Mouse (Mus musculus) large intestine, adult 2 months (tissue): ENCODE data around the gene Capns1. TPM values are rescaled to one million over a fixed set of nuclear protein-coding genes. Genes with fewer than 3 reads are reported as not detected.
A peak's percentile ranks its signal among the peaks of the same experiment; 100 is the strongest.
"Not testable (repeated sequence)": the region's sequence is repeated elsewhere in the genome, so short reads cannot be mapped to it uniquely, and the experiment has no call there.

Experiments used
- DNase-seq: peaks from one replicate; pipeline ENCODE4 v3.0.0-alpha.2; 2012; ENCODE audit warnings: low read depth, low spot score
- WGBS: fragments of 180-500 bp; shearing (Covaris S2); methylation state at CpG from one replicate; pipeline ENCODE4 v1.1.7; 2018; 5-methylcytosine and 5-hydroxymethylcytosine counted together
- polyA plus RNA-seq: library from polyadenylated mRNA; depleted of rRNA; stranded (reverse); fragments of >200 nt; gene quantifications from 2 replicates; pipeline ENCODE4 v1.2.3, GENCODE M21; 2012

The Capns1 gene
- polyA plus RNA-seq, 1 experiment: 641 TPM

DNA sequence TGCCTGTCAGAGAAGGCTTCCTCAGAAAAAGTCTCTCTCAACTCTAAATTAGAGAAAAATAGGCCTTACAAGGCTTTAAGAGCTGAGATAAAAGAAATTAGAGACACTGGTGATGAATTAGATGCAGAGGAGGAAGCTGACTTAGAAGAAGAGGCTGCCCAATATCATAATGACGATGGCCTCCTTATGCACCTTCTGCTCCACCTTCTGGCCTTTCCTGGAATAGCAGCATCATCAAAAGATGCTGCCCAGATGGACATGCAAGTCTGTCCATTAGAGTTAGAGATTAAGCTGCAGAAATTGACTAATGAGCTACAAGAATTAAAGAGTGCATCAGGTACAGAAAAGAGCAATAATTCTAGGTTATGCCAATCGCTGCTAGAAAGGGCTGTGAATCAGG lies 6.8 kb upstream of the Capns1 start:
- no peak for DNase-seq
- 4% methylated on average over 2 of the region's 2 CpGs for WGBS

DNA sequence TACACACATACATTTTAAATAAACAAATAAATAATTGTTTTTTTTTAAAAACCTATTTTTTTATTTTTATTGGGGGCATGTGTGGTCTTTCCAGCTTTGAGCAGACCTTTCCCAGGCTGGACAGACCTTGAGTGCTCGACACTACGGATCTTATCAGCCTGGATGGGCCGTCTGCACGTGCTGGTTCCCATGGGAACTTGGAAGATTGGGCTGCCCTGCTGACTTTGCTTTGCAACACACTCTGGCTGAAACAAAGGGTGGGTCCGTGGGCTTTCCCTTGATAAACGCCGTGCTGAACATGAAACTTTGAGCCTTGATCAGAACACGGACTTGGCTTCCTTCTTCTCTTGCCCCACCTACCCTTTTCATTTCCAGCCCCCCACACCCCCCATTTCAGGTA lies 5.8 kb upstream of the Capns1 start:
- WGBS: 26% methylated on average over 8 of the region's 8 CpGs
- no peak for DNase-seq

DNA sequence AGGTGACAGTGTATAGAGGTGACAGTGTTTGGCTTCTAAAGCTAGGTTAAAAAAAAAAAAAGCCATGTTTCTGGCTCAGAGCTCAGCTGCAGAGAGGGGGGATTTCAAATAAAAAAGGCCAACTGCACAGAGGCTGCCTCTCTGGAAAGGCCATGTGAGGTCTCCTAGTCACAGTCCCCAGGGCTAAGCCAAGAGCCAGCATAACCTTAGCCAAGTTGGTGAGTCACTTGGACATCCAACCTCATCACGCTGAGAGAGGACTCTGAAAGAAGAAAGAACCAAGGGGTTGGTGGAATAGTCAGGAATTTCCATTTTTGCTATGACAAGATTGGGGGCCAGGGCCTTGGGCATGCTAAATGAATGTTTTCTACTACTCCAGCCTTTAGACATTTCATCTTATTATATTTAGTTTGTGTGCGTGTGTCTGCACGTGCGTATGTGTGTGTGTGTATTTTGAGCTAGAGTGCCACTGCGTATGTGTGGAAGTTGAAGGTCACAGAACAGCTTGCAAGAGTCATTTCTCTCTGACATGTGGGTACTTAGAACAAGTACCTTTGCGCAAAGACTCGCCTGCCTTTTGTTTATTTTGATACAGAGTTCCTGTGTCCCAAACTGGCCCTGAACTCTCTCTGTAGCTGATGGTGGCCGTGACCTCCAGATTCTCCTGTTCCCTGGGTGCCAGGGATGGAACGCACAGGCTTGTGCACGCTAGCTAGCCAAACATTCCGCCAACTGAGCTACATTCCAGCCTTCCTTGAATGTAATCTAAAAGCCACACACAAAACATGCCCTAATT lies 4.5 kb upstream of the Capns1 start:
- WGBS: 67% methylated on average over 11 of the region's 11 CpGs

DNA sequence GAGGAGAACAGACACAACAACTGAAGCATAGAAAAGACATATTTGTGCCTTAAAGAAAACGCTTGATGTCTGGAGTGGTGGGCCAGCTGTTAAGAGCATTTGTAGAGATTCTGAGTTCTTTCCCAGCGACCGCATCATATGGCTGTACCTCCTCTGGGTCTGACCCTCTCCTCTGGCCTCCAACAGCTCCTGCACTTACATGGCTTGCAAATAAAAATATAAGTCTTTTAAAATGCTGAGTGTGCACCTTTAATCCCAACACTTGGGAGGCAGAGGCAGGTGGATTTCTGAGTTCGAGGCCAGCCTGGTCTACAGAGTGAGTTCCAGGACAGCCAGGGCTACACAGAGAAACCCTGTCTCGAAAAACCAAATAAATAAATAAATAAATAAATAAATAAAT lies 2.0 kb upstream of the Capns1 start:
- WGBS: 87% methylated on average over 5 of the region's 5 CpGs
- not testable (repeated sequence) for DNase-seq

More for the DNA sequence above, 4.5 kb upstream of the Capns1 start:
- DNase-seq: no peak

DNA sequence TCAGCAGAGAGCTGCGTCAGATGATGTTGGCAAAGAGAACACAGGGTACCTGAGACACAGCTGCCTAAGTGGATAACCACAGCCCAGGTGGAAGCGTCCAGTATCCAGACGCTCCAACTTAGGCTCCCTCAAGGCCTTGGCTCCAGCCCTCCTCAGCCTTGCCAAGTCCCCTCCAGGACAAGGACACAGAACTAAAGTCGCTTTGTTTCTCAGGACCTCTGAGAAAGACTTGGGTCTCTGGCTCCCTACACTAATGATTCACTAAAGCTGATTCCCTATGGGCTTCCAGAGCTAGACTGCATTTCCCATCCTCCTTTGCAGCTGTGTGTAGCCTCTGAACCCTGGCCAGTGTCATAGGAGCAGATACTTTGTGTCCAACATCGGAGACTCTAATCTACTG lies 1.6 kb upstream of the Capns1 start:
- 79% methylated on average over 5 of the region's 5 CpGs for WGBS

DNA sequence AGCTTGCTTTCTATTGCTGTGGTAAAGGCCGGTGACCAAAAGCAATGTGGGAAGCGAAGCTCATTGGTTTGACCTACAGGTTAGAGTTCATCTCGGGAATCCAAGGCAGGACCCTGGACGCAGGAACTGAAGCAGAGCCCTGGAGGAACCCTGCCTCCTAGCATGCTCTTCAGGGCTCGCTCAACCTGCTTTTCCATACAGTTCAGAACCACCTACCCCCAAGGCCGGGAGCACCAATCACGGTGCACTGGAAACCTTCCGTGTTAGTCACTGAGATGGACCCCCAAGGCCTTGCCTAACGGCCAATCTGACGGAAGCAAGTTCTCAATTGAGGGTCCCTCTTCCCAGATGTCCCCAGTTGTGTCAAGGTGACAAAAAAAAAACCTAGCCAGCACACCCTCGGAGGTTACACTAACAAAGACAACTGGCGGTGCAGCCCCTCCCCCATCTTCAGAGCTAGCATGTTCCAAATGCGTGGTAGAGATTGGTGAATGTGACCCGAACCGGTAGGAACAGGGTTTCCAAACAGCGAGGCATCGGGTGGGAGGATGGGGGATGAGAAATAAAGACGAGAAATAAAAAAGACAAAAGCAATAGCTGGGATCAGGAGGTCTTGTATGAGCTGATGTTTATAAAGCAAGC lies 1.0 kb upstream of the Capns1 start:
- 83% methylated on average over 18 of the region's 18 CpGs for WGBS
- no peak for DNase-seq

More for the DNA sequence above, 1.6 kb upstream of the Capns1 start:
- no peak for DNase-seq

DNA sequence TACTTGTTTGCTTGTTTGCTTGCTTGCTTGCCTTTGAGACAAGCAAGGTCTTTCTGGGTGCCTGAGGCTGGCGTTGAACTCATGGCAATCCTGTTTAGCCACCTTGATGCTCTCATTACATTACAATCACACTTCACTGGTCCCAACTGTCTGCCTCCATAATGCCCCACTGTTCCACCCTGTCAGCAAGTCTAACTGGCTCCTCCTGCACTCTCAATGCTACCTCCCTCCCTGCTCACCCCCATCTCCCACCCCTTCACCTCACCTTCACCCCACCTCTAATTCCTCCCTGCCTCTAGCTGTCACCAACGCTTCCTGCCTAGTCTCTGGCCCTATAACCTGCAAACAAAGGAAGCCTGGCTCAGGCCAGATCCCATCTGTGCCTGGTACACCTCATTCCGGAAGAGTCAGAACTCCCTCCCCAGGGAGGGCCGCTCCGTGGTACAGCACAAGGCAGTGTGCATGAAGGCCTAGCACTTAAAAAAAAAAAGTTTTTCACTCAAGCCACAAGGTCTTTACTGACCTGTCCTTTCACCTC lies 950 bp downstream of the Capns1 start:
- 70% methylated on average over 5 of the region's 5 CpGs for WGBS
- no peak for DNase-seq

DNA sequence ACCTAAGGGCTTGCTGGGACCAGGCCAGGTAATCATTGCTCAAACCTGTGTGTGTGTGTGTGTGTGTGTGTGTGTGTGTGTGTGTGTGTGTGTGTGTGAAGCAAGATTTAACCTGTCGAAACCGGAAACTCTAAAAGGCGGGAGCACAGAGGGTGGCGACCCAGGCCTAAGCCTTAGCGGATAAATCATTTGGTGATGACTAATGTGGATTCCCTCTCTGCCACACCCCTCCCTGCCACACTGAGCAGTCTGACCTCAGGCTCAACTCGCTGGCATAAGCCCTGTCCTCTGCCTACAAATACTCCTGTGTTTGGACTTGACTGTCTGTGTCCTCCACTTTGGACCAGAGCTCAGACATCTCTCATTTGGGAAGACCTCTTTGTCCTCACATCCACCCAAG lies 2.4 kb downstream of the Capns1 start:
- WGBS: 39% methylated on average over 6 of the region's 6 CpGs
- DNase-seq: no peak

DNA sequence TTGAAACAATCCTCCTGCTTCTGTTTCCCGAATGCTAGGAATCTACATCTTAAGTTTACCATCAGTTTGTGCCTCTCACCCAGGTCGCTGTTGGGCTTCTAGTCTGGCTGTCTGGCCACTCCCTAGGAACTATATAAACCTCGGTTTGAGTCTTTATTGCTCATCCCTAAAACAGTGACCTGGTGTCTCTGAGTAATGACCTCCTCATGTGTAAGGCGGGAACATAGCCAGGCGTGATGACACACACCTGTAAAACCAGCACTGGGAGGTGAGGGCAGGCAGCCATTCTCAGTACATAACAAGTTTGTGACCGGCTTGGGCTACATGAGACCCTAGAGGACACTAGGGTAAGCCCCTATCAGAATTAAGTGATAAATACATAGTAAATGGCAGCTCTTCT lies 3.1 kb downstream of the Capns1 start:
- DNase-seq: no peak
- 24% methylated on average over 6 of the region's 6 CpGs for WGBS

DNA sequence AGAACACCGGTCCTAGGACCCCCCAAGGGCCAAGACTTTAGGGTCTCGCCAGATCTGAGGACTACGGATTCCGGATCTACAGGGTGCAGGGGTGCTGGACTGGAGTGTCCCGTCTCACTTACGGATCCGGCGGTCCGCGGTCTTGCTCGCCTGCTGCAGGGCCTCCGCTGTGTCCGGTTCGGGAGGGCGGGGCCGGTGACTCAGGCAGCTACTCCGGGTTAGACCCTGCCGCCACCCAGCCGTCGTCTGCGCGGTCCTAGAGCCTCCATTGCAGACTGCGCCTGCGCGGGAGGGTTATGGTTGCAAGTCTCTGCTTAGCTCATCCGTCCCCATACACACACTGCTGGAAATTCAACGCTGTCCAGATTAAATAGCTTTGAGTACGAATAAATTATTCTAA lies 3.7 kb downstream of the Capns1 start:
- WGBS: under 1% methylated on average over 28 of the region's 28 CpGs
- peak; percentile 93 for DNase-seq

DNA sequence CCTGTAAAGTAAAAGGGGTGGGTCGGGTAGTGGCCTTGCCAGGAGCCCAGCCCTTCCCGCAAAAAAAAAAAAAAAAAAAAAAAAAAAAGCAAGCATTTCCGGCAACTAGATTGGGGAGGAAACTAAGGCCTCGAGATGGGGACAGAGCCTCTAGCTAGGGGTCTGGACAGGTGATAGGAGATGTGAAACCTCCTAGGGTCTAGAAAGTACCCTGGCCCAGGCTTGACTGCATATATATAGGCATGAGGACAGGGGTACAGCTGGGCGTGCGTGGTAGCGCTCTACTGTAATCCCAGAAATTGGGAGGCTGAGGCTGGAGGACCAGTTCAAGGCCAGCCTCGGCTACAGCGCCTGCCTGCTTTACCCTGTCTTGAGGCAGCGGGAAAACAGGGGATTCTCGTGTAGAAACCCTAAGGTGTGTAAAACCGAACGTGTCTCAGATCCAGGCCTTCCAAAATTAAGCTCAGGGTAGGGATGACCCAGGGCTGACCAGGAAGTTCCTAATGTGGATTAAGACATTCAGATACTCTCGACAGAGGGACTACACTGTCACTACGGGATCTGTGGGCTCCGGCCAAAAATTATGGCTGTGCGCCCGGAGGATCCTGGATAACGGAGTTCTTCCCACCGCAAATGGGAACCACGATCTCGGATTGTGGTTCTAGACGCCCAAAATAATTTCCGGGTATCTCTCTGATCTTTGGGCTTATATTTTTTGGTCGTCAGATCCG lies 4.3 kb downstream of the Capns1 start:
- DNase-seq: no peak
- WGBS: 1% methylated on average over 26 of the region's 26 CpGs

DNA sequence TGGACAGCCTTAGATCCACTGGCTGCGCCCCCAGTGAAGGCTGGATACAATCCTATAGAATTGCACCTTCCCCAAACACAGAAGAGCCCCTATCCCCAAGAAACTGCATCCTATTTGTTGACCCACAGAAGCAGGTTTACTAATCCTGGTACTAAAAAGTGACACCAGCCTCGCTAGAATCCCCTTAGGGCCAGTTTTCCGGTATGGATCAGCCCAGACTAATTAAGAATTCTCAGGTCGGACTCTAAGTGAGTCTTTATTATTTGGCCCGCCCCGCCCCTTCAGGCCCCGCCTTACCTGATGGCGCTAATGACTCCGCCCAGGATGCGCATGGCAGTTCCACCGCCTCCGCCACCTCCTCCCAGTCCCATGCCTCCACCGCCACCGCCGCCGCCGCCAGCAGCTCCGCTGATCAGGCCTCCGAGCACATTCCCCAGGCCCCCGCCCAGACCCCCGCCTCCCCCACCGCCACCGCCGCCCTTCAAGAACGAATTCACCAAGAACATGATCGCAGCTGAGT lies 5.0 kb downstream of the Capns1 start:
- DNase-seq: no peak
- WGBS: 3% methylated on average over 26 of the region's 26 CpGs

DNA sequence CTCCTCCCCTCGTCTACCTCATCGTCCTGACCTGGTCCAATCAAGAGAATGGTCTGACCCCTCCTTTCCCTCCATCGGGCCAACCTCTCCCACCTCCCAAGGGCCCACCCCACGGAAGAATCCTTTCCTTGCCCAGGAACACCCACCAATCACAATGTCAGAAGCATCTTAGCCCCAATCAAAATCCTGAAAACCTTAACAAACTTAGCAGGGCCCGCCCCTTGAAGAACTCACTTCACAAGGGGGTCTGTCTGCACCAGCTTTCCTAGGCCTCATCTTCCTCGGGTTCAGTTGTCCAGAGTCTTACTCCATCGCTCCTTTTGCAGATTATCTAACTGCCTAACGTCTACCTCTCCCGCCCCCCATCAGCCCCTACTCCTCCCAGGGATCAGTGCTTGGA lies 5.6 kb downstream of the Capns1 start:
- WGBS: 61% methylated on average over 9 of the region's 9 CpGs
- no peak for DNase-seq

DNA sequence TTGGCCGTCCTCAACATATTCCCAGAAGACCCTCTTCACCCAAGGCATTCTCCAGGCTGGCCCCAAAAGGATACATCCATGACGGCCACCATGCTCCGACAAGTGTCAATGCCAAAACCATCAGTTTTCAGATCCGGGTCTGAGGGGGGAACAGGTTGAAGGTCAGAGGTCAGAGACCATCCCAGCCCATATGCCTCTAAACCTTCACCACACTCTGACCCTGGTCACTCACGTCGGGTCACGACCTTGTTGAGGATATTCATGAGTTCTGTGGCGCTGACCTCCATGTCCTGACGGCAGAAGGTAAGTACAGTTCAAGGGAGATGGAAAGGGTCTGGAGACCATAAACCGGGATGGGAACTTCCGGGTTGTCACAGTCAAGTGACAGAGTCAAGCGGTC lies 6.5 kb downstream of the Capns1 start:
- DNase-seq: no peak
- 91% methylated on average over 12 of the region's 12 CpGs for WGBS

DNA sequence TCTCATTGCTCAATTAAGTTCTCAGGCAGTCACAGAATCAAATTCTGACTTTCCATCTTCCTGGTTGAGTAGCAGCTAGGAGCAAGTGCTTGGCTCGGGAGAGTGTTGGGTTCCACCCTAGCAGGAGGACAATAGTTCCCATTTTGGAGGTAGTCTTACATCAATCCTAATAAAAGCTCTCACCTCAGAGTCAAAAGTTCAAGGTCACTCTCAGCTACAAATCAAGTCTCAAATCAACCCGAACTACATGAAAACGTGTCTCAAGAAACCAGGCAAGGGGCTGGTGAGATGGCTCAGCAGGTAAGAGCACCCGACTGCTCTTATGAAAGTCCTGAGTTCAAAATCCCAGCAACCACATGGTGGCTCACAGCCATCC lies 9.5 kb downstream of the Capns1 start:
- DNase-seq: no peak
- 77% methylated on average over 4 of the region's 4 CpGs for WGBS

DNA sequence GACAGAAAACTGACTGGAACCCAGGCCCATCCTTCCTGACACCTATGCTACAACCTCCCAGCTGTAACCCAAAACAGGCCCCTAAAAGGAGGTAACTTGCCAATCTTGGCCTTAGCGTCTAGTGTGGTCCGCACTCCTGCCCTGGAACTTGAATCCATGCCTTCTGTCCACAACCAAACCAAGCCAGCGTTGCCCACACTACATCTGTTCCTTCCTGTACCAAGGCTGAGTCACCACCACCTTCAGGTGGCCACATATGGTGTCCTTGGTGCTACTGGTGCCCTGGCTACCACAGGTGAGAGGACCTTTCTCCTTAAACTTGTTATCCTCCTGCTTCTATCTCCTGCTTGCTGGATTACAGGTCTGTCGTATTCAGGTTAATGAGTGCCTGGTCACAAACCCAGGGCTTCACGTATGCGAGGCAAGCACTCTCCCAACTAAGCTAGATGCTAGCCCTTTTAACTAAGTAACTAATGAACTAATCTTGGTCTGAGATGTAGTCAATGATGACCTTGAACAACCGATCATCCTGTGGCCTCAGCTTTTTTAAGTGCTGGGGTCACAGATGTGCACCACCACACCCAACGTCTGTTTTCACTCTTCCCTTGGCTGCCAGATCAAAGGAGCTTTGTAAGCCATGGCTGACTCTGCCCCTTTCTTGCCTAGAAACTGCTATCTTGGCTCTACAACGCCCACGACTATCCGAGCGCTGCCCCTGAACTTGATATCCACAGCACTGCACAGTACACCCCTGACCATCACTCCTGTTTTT lies 10.1 kb downstream of the Capns1 start:
- WGBS: 72% methylated on average over 12 of the region's 12 CpGs

DNA sequence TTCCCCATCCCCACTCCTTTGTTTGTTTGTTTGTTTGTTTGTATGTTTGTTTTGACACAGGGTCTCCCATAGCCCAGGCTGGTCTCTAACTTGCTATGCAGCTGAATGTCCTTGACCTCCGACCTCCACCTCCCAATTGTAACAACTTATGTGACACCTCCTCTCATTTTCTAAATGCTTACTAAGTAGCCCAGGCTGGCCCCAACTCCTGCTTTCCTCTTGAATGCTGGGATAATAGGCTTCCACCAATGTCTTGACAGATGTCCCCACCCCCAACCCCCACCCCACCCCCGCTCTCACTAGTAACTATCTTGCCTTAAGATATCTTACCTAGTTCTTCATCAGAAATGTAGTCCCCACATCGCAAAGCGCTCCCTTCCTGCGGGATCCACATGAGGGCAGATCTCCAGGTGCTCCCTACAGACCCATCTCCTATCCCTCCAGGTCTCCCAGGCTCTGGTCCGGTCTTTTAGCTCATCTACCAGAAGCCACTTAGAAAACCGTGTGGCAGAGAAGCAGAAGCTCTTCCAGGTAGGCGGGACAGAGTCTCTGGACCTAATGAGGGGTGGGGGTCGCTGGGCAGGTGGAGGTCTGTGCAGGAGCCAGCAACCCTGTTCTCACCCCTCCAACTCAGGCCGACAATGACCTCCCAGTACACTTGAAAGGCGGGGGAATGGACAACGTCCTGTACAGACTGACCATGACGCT lies 13.8 kb downstream of the Capns1 start:
- 77% methylated on average over 13 of the region's 13 CpGs for WGBS
- no peak for DNase-seq

More for the DNA sequence above, 10.1 kb downstream of the Capns1 start:
- DNase-seq: no peak

DNA sequence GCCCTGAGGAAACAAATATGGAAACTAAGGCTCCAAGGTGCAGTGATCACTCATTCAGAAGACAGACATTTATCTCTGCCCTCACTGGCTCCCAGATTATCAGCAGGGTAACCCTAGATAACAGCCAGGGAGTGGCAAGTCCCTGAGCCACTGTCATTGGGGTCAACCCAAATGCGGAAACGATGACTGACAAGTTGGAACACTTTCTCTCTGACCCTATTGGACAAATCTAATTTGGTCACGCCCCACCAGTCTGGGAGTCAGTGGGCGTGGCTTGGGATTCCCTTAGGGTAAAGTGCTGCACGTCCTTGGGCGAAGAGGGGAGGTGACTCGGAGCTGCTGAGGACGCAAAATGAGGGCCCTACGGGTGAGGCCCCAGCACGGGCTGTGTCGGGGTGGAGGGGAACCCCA lies 14.7 kb downstream of the Capns1 start, which contains the start of gene Cox7a1:
Gene Cox7a1 (plus strand): TSS at position 266 of the 411 bp plus-strand sequence.
- peak; percentile 98 for DNase-seq
- under 1% methylated on average over 11 of the region's 11 CpGs for whole genome bisulfite sequencing

DNA sequence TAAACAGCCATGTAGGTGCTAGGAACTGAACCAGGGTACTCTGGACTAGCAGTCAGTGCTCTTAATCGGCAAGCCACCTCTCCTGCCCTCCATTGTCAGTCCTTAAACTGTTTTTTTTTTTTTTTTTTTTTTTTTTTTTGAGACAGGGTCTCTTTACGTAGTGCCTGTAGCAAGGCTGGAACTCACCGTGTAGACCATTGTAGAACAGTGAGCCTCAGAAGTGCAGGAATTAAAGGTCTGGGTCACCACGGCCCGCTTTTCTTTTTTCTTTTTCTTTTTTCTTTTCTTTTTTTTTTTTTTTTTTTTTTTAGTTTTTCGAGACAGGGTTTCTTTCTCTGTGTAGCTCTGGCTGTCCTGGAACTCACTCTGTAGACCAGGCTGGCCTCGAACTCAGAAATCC lies 15.4 kb downstream of the Capns1 start:
- not testable (repeated sequence) for DNase-seq
- 66% methylated on average over 7 of the region's 7 CpGs for WGBS
